Mouse (Mus musculus): Measurements from ENCODE around the gene Gpr183. TPM values are rescaled to one million over a fixed set of nuclear protein-coding genes. Genes with fewer than 3 reads are reported as not detected.

Gene Gpr183
- polyA plus RNA-seq, 1 experiment from 2014 or later, result 1.7 TPM

DNA sequence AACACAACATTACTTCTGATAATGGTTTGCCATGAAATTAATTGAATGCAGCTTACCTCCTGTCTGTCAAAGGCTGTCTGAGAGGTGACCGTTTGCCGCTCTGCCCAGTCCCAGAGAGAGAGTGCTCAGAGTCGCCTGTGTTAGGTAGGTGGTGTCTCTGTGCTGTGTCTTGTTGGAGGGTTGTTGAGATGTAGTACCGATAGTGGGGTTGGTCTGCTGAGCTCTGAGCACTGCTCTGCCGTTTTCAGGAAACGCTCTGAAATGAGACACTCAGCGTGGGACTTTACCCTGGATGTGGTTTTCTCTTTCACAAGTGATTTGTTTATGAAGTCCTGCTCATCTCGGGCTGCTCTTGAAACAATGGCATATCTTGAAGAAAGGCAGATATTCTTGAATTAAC, 49.4 kb downstream of the Gpr183 start, which contains the start of gene Gpr18:
TSS of gene Gpr18 (minus strand) at position 161 of the 400 bp plus-strand sequence.
- H3K4me3 ChIP-seq (ENCODE audit: low read depth, low read length), result no peak within 1 kb of the TSS
- no peak within 1 kb of the TSS for H3K4me2 ChIP-seq (ENCODE audit: low read depth, low read length)
- no peak within 1 kb of the TSS for H3K27ac ChIP-seq (ENCODE audit: low read length)
- 29% methylated on average over 8 of the region's 8 CpGs for WGBS (ENCODE audit: insufficient replicate concordance)
- no peaks in the 10 kb centered on the region; the same call in 1 of the 2 replicates for H3K4me1 ChIP-seq (ENCODE audit: control insufficient read depth, low read depth, low read length)
- H3K9ac ChIP-seq (ENCODE audit: low read depth, low read length), result no peak within 1 kb of the TSS
- no peaks in the 10 kb centered on the region for H3K9me3 ChIP-seq (replicated peaks; ENCODE audit: control insufficient read depth, low read length)
- H3K36me3 ChIP-seq (ENCODE audit: control insufficient read depth, insufficient read depth), result no peaks in the 10 kb centered on the region
- H3K27me3 ChIP-seq (ENCODE audit: control insufficient read depth, insufficient read depth, low read depth, low read length), result no peaks in the 10 kb centered on the region
- no peak for ATAC-seq (ENCODE audit: low read depth)

DNA sequence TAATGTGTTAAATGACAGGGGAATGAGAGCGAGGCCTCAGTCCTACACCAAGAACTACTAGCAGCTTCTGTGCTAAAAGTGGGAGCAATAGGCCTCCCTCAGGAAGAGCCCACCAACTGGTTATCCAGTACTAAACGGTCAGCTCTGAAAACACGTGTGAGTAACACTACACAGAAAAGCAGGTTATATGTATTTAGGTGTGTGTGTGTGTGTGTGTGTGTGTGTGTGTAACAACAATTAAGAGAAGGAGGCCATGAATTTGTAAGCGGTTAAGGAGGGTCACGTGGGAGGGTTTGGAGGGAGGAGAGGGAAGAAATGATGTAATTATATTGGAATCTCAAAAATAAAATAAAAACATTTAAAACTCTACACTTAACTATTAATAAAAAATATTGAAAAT, 49.9 kb downstream of the Gpr183 start:
- Histone ChIP-seq H3K27ac (ENCODE audit: low read length) (no peak overlapping the region), H3K9ac (ENCODE audit: low read depth, low read length) (no peak overlapping the region), H3K36me3 (ENCODE audit: control insufficient read depth, insufficient read depth) (no peaks in the 10 kb centered on the region), H3K4me2 (ENCODE audit: low read depth, low read length) (no peak overlapping the region), H3K27me3 (ENCODE audit: control insufficient read depth, insufficient read depth, low read depth, low read length) (no peaks in the 10 kb centered on the region), H3K9me3 (replicated peaks; ENCODE audit: control insufficient read depth, low read length) (no peaks in the 10 kb centered on the region), H3K4me3 (ENCODE audit: low read depth, low read length) (no peak overlapping the region), H3K4me1 (ENCODE audit: control insufficient read depth, low read depth, low read length) (no peaks in the 10 kb centered on the region; the same call in 1 of the 2 replicates)
- WGBS (ENCODE audit: insufficient replicate concordance), result 66% methylated on average over 5 of the region's 5 CpGs
- no peak for ATAC-seq (ENCODE audit: low read depth)

DNA sequence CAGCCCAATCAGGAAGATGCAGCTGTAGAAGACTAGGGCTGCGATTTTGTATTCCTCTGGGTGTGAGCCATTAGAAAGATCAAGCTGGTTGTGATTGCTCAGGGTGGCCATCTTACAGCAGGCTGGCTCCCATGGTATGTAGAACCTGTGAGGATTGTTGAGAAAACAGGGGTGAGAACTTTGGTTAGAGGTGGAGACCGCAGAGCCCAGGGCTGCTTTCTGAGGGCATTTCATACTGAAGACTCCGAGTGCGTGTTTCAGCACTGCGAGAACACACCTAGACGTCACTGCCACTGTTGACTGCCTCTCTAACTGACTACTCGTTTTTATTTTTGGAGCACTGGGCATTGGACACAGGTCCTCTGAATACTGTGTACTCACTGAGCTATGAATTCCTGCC, 52.5 kb downstream of the Gpr183 start:
- no peak overlapping the region for H3K27ac ChIP-seq (ENCODE audit: low read length)
- H3K9me3 ChIP-seq (replicated peaks; ENCODE audit: control insufficient read depth, low read length), result no peaks in the 10 kb centered on the region
- no peak for ATAC-seq (ENCODE audit: low read depth)
- 76% methylated on average over 7 of the region's 7 CpGs for WGBS (ENCODE audit: insufficient replicate concordance)
- H3K4me1 ChIP-seq (ENCODE audit: control insufficient read depth, low read depth, low read length), result no peaks in the 10 kb centered on the region
- H3K9ac ChIP-seq (ENCODE audit: low read depth, low read length), result no peak overlapping the region
- no peak overlapping the region for H3K4me2 ChIP-seq (ENCODE audit: low read depth, low read length)
- no peaks in the 10 kb centered on the region for H3K27me3 ChIP-seq (ENCODE audit: control insufficient read depth, insufficient read depth, low read depth, low read length)
- no peak overlapping the region for H3K4me3 ChIP-seq (ENCODE audit: low read depth, low read length)
- no peaks in the 10 kb centered on the region; the same call in 1 of the 2 replicates for H3K36me3 ChIP-seq (ENCODE audit: control insufficient read depth, insufficient read depth)

DNA sequence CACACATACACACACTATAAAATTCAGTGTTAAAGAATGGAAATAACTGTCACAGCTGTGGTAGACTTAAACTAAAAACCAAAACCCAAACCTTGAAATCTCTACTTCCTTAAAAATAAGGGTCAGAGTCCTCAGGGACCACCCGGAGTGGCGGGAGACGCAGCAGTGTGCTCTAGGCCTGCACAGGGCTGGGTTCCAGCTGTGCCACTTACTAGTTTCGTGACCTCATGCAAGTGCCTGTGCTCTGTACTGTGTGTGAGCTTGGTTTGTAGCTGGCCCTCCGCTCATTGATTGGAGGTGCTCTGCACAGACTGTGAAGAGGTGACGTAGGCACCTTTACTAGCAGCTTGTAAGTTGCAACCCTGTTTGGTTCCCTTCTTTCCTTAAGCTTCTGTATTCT, 55.1 kb downstream of the Gpr183 start:
- WGBS (ENCODE audit: insufficient replicate concordance), result 81% methylated on average over 6 of the region's 6 CpGs
- H3K27me3 ChIP-seq (ENCODE audit: control insufficient read depth, insufficient read depth, low read depth, low read length), result no peaks in the 10 kb centered on the region

DNA sequence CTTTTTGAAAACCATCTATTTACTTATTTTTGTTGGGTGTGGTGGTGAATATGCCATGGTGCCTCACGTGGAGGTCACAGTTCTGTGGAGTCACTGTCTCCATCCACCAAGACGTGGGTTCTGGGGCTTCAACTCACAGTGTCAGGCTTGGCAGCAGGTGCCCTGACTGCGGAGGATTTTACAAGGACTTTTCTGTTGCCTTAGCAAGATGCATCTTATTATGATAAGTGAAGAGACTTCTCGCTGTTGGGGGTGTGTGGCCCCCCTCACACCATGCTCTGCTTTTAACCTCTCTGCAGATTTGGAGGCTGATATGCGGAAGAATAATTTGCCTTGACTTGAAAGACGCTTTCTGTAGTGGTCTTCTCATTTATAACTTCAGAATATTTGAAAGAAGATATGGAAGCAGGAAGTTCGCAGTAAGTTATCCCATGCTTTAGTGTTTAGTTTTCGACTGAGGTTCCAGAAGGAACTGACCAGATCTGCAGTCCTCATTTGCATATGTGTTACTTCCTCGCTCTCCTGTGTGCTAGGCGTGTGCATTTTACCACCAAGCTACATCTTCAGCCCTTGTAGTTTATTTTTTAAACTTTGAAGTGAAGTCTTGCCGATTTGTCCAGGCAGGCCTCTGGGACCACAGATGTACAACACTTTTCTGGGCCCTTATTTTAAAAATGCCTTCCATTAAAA, 57.9 kb downstream of the Gpr183 start:
- 49% methylated on average over 11 of the region's 11 CpGs for WGBS (ENCODE audit: insufficient replicate concordance)
- H3K27me3 ChIP-seq (ENCODE audit: control insufficient read depth, insufficient read depth, low read depth, low read length), result no peaks in the 10 kb centered on the region
- peak; percentile 56; the same call in 1 of the 2 replicates for ATAC-seq (ENCODE audit: low read depth)

More for the DNA sequence above, 55.1 kb downstream of the Gpr183 start:
- peaks cover 15% of the 10 kb centered on the region for H3K4me1 ChIP-seq (ENCODE audit: control insufficient read depth, low read depth, low read length)
- no peak overlapping the region for H3K4me3 ChIP-seq (ENCODE audit: low read depth, low read length)
- H3K9me3 ChIP-seq (replicated peaks; ENCODE audit: control insufficient read depth, low read length), result no peaks in the 10 kb centered on the region
- no peak overlapping the region for H3K27ac ChIP-seq (ENCODE audit: low read length)
- no peak for ATAC-seq (ENCODE audit: low read depth)
- no peak overlapping the region for H3K4me2 ChIP-seq (ENCODE audit: low read depth, low read length)
- no peaks in the 10 kb centered on the region; the same call in 1 of the 2 replicates for H3K36me3 ChIP-seq (ENCODE audit: control insufficient read depth, insufficient read depth)
- H3K9ac ChIP-seq (ENCODE audit: low read depth, low read length), result no peak overlapping the region

DNA sequence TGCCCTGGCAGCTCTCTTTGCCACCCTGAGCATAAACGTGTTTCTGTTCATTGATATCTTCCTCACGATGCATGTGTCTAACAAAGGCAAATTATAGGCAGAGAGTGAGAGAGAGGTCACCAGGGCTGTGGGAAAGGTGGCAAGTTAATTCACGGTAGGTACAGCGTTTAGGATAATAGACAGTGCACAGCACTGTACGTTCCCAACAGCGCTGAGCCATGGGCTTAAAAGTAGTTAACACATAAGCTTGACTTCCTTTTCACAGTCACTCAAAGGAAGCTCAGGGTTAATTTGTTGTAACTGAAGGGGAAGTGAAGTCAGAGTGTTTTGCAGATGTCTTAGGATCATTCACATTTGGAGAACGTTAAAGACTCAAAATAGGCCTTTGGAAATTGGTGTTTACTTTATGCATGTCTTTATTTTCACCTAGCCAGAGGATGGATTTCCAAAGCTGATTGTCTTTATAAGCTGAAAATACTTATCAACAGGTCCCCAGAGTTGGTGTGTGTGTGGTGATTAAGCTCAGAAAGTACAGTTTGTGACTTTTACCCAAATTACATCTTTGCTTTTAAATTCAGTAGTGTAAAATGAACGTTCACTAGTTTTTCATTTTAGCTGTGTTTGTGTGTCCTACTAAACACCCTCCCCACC, 58.5 kb downstream of the Gpr183 start:
- H3K36me3 ChIP-seq (ENCODE audit: control insufficient read depth, insufficient read depth), result no peaks in the 10 kb centered on the region; the same call in 1 of the 2 replicates
- H3K4me3 ChIP-seq (ENCODE audit: low read depth, low read length), result no peak overlapping the region
- H3K9ac ChIP-seq (ENCODE audit: low read depth, low read length), result no peak overlapping the region
- H3K4me1 ChIP-seq (ENCODE audit: control insufficient read depth, low read depth, low read length), result peaks cover 15% of the 10 kb centered on the region
- peak; percentile 33; the same call in 1 of the 2 replicates for ATAC-seq (ENCODE audit: low read depth)
- H3K27ac ChIP-seq (ENCODE audit: low read length), result peak overlapping the region; percentile 50
- no peaks in the 10 kb centered on the region for H3K9me3 ChIP-seq (replicated peaks; ENCODE audit: control insufficient read depth, low read length)
- no peak overlapping the region for H3K4me2 ChIP-seq (ENCODE audit: low read depth, low read length)
- 23% methylated on average over 8 of the region's 8 CpGs for WGBS (ENCODE audit: insufficient replicate concordance)
- H3K27me3 ChIP-seq (ENCODE audit: control insufficient read depth, insufficient read depth, low read depth, low read length), result no peaks in the 10 kb centered on the region

More for the DNA sequence above, 57.9 kb downstream of the Gpr183 start:
- Histone ChIP-seq H3K4me3 (ENCODE audit: low read depth, low read length) (no peak overlapping the region), H3K27ac (ENCODE audit: low read length) (peak overlapping the region; percentile 5; the same call in 1 of the 2 replicates), H3K9me3 (replicated peaks; ENCODE audit: control insufficient read depth, low read length) (no peaks in the 10 kb centered on the region), H3K9ac (ENCODE audit: low read depth, low read length) (no peak overlapping the region), H3K36me3 (ENCODE audit: control insufficient read depth, insufficient read depth) (no peaks in the 10 kb centered on the region; the same call in 1 of the 2 replicates), H3K4me2 (ENCODE audit: low read depth, low read length) (no peak overlapping the region), H3K4me1 (ENCODE audit: control insufficient read depth, low read depth, low read length) (peaks cover 15% of the 10 kb centered on the region)

DNA sequence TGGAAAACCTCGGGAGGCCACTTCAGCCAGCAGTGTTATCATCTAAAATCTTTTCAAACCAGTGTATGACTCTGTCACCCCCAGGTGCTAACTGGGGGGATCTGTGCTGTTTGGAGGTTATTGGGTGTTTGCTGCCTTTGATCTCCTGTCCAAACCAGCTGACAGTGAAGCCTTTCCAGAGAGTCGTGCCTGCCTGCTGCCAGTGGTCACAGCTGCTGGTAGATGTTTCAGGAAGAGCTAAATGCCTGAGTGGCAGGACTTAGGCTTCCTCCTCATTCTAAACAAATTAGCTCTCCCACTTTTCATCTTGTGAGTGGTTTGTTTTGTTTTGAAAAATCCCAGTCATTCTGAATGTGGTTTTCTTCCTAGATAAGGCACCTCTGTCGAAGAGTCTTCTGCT, 60.2 kb downstream of the Gpr183 start:
- 10% methylated on average over 3 of the region's 3 CpGs for WGBS (ENCODE audit: insufficient replicate concordance)
- no peak overlapping the region for H3K4me2 ChIP-seq (ENCODE audit: low read depth, low read length)
- H3K36me3 ChIP-seq (ENCODE audit: control insufficient read depth, insufficient read depth), result no peaks in the 10 kb centered on the region; the same call in 1 of the 2 replicates
- H3K4me3 ChIP-seq (ENCODE audit: low read depth, low read length), result no peak overlapping the region
- no peak overlapping the region for H3K9ac ChIP-seq (ENCODE audit: low read depth, low read length)
- peaks cover 15% of the 10 kb centered on the region for H3K4me1 ChIP-seq (ENCODE audit: control insufficient read depth, low read depth, low read length)
- ATAC-seq (ENCODE audit: low read depth), result no peak
- H3K27me3 ChIP-seq (ENCODE audit: control insufficient read depth, insufficient read depth, low read depth, low read length), result no peaks in the 10 kb centered on the region
- no peak overlapping the region for H3K27ac ChIP-seq (ENCODE audit: low read length)
- H3K9me3 ChIP-seq (replicated peaks; ENCODE audit: control insufficient read depth, low read length), result no peaks in the 10 kb centered on the region

DNA sequence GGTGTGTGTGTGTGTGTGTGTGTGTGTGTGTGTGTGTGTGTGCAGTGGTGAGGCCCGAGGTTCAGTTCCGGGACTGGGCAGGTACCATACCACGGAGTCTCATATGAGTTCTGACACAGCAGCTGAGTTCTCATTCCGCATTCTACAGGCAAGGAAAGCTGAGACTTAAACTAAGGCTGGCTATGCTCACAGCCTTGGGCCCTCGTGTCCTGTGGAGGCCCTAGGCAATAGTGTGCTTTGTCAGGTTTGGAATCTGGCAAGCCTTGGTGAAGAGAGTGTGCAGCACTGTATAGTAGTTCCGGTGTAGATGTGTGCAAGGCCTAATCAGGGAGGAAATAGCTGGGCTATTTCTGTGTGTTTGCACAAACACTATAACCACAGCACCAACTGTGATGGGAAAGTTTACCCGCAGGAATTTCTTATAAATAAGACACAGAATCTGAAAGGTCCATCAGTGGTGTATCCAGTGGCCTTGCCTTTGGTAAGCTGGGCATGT, 61.6 kb downstream of the Gpr183 start:
- Histone ChIP-seq H3K4me1 (ENCODE audit: control insufficient read depth, low read depth, low read length) (peaks cover 15% of the 10 kb centered on the region), H3K9me3 (replicated peaks; ENCODE audit: control insufficient read depth, low read length) (no peaks in the 10 kb centered on the region), H3K9ac (ENCODE audit: low read depth, low read length) (no peak overlapping the region), H3K4me3 (ENCODE audit: low read depth, low read length) (no peak overlapping the region), H3K4me2 (ENCODE audit: low read depth, low read length) (no peak overlapping the region), H3K27ac (ENCODE audit: low read length) (0 out of 2 replicates have a peak overlapping the region, but pooled peaks have one; percentile 7), H3K36me3 (ENCODE audit: control insufficient read depth, insufficient read depth) (no peaks in the 10 kb centered on the region), H3K27me3 (ENCODE audit: control insufficient read depth, insufficient read depth, low read depth, low read length) (no peaks in the 10 kb centered on the region)
- 47% methylated on average over 7 of the region's 7 CpGs for WGBS (ENCODE audit: insufficient replicate concordance)
- ATAC-seq (ENCODE audit: low read depth), result no peak

All from liver, embryonic 16.5 days (tissue).